Mouse (Mus musculus) ES-E14 (cell line): ENCODE data around the gene Cyp4x1.

Source experiments
- MAFK ChIP-seq: IDR thresholded peaks from 2 replicates; pipeline ENCODE4 v1.6.1; 2014; ENCODE audit warnings: mild to moderate bottlenecking, low read depth, low read length, inconsistent platforms; ENCODE audit not compliant: insufficient read depth
- ZC3H11A ChIP-seq: IDR thresholded peaks from 2 replicates; pipeline ENCODE4 v1.6.1; 2012; ENCODE audit warnings: low read depth, mild to moderate bottlenecking, inconsistent platforms, low read length, borderline replicate concordance
- ZNF384 ChIP-seq: IDR thresholded peaks from 2 replicates; pipeline ENCODE4 v1.6.1; 2012; ENCODE audit warnings: low read depth, low read length, inconsistent platforms

- TF ChIP-seq MAFK (no peak), ZNF384 (no peak), ZC3H11A (no peak)
Measured at GRCm38 (mm10) chr4:115057674-115058316, 76.3 kb downstream of the Cyp4x1 start.
